In genomic region chr2:131799486-131799885, GRCm38 (mm10) we compare ENCODE assay signal across 22 mouse cellular contexts.
DNase-seq lines count a peak whose midpoint lies in the region; ATAC-seq lines count a peak whose summit lies in the region.
"Had no signal": no experiment of that assay in that cellular context is flagged by ENCODE, and none has a peak within 500 bp of the region (broad histone marks: within the 10 kb centered on the region; RNA-seq: fewer than 3 reads in every experiment).

No protein-coding gene starts in this region.

- ATAC-seq in midbrain, embryonic 13.5 days = no peak
- ATAC-seq: CD4-positive, CD25-positive, alpha-beta regulatory T cell, adult 4 months; hindbrain, postnatal 0 days had no signal

- H3K36me3 ChIP-seq in midbrain, embryonic 13.5 days = no peaks in the 10 kb centered on the region
- H3K36me3 ChIP-seq: embryonic facial prominence, embryonic 13.5 days; forebrain, embryonic 12.5 days; G1E; heart, embryonic 10.5 days; hindbrain, embryonic 13.5 days had no signal

- intact Hi-C loops in left cerebral cortex, postnatal 14 days (cut with DNase I) = no loop called here
- intact Hi-C loops in heart, postnatal 10 days (cut with DNase I) = no loop called here

- no peak overlapping the region for H3K9ac ChIP-seq in midbrain, embryonic 13.5 days (replicated peaks)
- H3K9ac ChIP-seq: embryonic facial prominence, embryonic 13.5 days; forebrain, embryonic 12.5 days; hindbrain, embryonic 13.5 days had no signal

- peaks cover 15% of the 10 kb centered on the region for H3K4me1 ChIP-seq in brown adipose tissue, adult 24 weeks (ENCODE audit: control insufficient read depth, insufficient read depth, insufficient read length, low read length)
- H3K4me1 ChIP-seq in midbrain, embryonic 13.5 days (replicated peaks) = no peaks in the 10 kb centered on the region
- H3K4me1 ChIP-seq: embryonic facial prominence, embryonic 13.5 days; forebrain, embryonic 12.5 days; heart, embryonic 10.5 days; hindbrain, embryonic 13.5 days had no signal

- H3K4me3 ChIP-seq in brown adipose tissue, adult 24 weeks (ENCODE audit: insufficient read depth, low read depth, low read length) = no peak overlapping the region
- no peak overlapping the region for H3K4me3 ChIP-seq in midbrain, embryonic 13.5 days (replicated peaks)
- H3K4me3 ChIP-seq: embryonic facial prominence, embryonic 13.5 days; forebrain, embryonic 12.5 days; heart, embryonic 10.5 days; hindbrain, embryonic 13.5 days had no signal

- no peaks in the 10 kb centered on the region for H3K9me3 ChIP-seq in midbrain, embryonic 13.5 days
- H3K9me3 ChIP-seq: embryonic facial prominence, embryonic 13.5 days; forebrain, embryonic 12.5 days; G1E; heart, embryonic 10.5 days; hindbrain, embryonic 13.5 days had no signal

- H3K27ac ChIP-seq in brown adipose tissue, adult 24 weeks (replicated peaks; ENCODE audit: low read depth, low read length) = peak overlapping the region; percentile 92; the same call in 1 of the 2 replicates
- no peak overlapping the region for H3K27ac ChIP-seq in midbrain, embryonic 13.5 days
- H3K27ac ChIP-seq: embryonic facial prominence, embryonic 13.5 days; forebrain, embryonic 12.5 days; heart, embryonic 10.5 days; hindbrain, embryonic 13.5 days; hindbrain, postnatal 0 days had no signal

- H3K4me2 ChIP-seq in midbrain, embryonic 13.5 days (replicated peaks) = no peak overlapping the region
- H3K4me2 ChIP-seq: embryonic facial prominence, embryonic 13.5 days; forebrain, embryonic 12.5 days; hindbrain, embryonic 13.5 days had no signal

- peak; percentile 24 for DNase-seq in left cerebral cortex, adult 11 months (ENCODE audit: low spot score)
- no peak for DNase-seq in left cerebral cortex, postnatal 14 days (ENCODE audit: low spot score in 2 of 2)
- DNase-seq in Muller cell, postnatal 12 days (ENCODE audit: inconsistent ontology term) = peak; percentile 93
- no peak for DNase-seq in spleen, postnatal 36 days (ENCODE audit: low spot score in 2 of 2)
- no peak for DNase-seq in heart, postnatal 10 days
- DNase-seq: adrenal gland, adult 2 months; adrenal gland, postnatal 25 days; cerebellum, adult 11 months; cerebellum, adult 9-10 months; cerebellum, postnatal 36 days; gastrocnemius, postnatal 10 days; heart, adult 18-20 months; heart, postnatal 14 days had no signal

- 91% methylated on average over 7 of the region's 7 CpGs for WGBS in midbrain, embryonic 13.5 days

- H3K27me3 ChIP-seq in midbrain, embryonic 13.5 days = no peaks in the 10 kb centered on the region
- H3K27me3 ChIP-seq: embryonic facial prominence, embryonic 13.5 days; forebrain, embryonic 12.5 days; hindbrain, embryonic 13.5 days had no signal

Comparison
In these comparisons a context has a peak if more than half of its experiments do, and no peak if none do; other contexts are left out.
1. DNase-seq: peak in left cerebral cortex, adult 11 months (single experiment) and Muller cell, postnatal 12 days (single experiment); none in left cerebral cortex, postnatal 14 days (0 of 2), spleen, postnatal 36 days (0 of 2) and heart, postnatal 10 days (0 of 2).